Mouse (Mus musculus): Measurements from ENCODE around the gene Uncx. TPM values are rescaled to one million over a fixed set of nuclear protein-coding genes. Genes with fewer than 3 reads are reported as not detected.

Gene Uncx
- polyA plus RNA-seq, 1 experiment from 2014 or later: not detected

- no peak overlapping the region for H3K9ac ChIP-seq
- no peak for DNase-seq
- TF ChIP-seq CTCF (IDR thresholded peaks at IDR 0.05; ENCODE audit: low read depth): no peak
- H3K36me3 ChIP-seq (ENCODE audit: insufficient read depth): no peaks in the 10 kb centered on the region
- under 1% methylated on average over 68 of the region's 68 CpGs for WGBS
- H3K27ac ChIP-seq (ENCODE audit: low read depth): no peak overlapping the region
- H3K4me3 ChIP-seq (ENCODE audit: low read depth, low read length): no peak overlapping the region
- ATAC-seq (ENCODE audit: insufficient read depth): no peak
- no peaks in the 10 kb centered on the region for H3K4me1 ChIP-seq (ENCODE audit: insufficient read depth)
- H3K9me3 ChIP-seq (ENCODE audit: low read depth, low read length): no peaks in the 10 kb centered on the region
- H3K27me3 ChIP-seq (ENCODE audit: insufficient read depth, low read length): peaks cover 98% of the 10 kb centered on the region
- H3K4me2 ChIP-seq: no peak overlapping the region
Observed at GRCm38 (mm10) chr5:139546771-139547420, 3.6 kb downstream of the Uncx start.

- Histone ChIP-seq H3K27ac (ENCODE audit: low read depth) (no peak overlapping the region), H3K27me3 (ENCODE audit: insufficient read depth, low read length) (peaks cover 98% of the 10 kb centered on the region), H3K36me3 (ENCODE audit: insufficient read depth) (no peaks in the 10 kb centered on the region), H3K4me2 (no peak overlapping the region), H3K4me3 (ENCODE audit: low read depth, low read length) (no peak overlapping the region), H3K9ac (no peak overlapping the region), H3K4me1 (ENCODE audit: insufficient read depth) (no peaks in the 10 kb centered on the region), H3K9me3 (ENCODE audit: low read depth, low read length) (no peaks in the 10 kb centered on the region)
- 1% methylated on average over 49 of the region's 49 CpGs for WGBS
- DNase-seq (no peak), ATAC-seq (ENCODE audit: insufficient read depth) (no peak)
- TF ChIP-seq CTCF (IDR thresholded peaks at IDR 0.05; ENCODE audit: low read depth): no peak
Observed at GRCm38 (mm10) chr5:139547421-139547931, 4.2 kb downstream of the Uncx start.

GRCm38 (mm10) chr5:139553446-139554273 is 10.4 kb downstream of the Uncx start:
- no peak overlapping the region for H3K27ac ChIP-seq (ENCODE audit: low read depth)
- ATAC-seq (ENCODE audit: insufficient read depth): no peak
- H3K4me3 ChIP-seq (ENCODE audit: low read depth, low read length): 0 out of 2 replicates have a peak overlapping the region, but pooled peaks have one; percentile 2
- H3K9me3 ChIP-seq (ENCODE audit: low read depth, low read length): no peaks in the 10 kb centered on the region
- TF ChIP-seq CTCF (IDR thresholded peaks at IDR 0.05; ENCODE audit: low read depth): no peak
- no peaks in the 10 kb centered on the region for H3K36me3 ChIP-seq (ENCODE audit: insufficient read depth)
- WGBS: 2% methylated on average over 29 of the region's 29 CpGs
- H3K4me1 ChIP-seq (ENCODE audit: insufficient read depth): 0 out of 2 replicates have a peak, but pooled peaks cover 5% of the 10 kb centered on the region
- H3K27me3 ChIP-seq (ENCODE audit: insufficient read depth, low read length): peaks cover 98% of the 10 kb centered on the region
- DNase-seq: no peak
- no peak overlapping the region for H3K9ac ChIP-seq
- H3K4me2 ChIP-seq: no peak overlapping the region

DNA sequence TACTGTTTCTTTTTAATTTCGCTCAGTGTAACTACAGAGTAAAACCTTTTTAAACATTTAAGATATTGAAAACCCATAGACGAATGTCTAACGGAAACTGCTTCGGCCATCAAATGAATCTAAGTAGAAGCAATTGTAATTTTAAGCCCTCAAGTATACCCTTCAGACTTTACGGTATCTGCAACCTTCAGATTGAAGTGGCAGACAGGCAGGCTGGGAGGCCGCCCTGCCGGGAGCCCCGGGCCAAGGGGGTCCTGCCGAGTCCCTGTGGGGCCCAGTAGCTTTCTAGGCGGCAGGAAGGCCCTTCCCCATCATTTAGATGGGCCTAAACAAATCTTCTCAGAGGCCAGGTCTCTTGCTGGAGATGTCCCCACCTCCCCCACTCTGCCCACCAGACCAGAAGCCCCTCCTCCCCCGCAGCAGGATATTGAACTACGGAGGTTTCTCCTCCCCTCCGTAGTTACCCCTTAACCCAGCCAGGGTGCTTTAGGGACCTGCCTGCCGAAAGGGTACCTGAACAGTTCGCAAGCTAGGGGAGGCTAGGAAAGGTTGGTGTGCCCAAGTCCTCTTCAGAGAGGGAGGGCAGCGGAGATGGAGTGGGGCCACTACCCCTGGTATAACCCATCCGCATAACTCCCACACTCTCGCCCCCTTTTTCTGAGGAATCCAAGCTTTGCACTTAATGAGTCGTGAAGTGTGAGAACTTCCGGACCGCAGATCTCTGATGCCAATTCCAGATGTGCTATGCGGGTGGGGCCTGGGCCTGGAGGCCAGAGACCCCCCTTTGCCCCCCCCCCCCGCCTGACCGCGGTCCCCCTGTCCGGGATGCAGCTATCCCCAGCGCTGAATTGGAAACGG is 11.4 kb downstream of the Uncx start:
- H3K4me1 ChIP-seq (ENCODE audit: insufficient read depth): 0 out of 2 replicates have a peak, but pooled peaks cover 5% of the 10 kb centered on the region
- TF ChIP-seq CTCF (IDR thresholded peaks at IDR 0.05; ENCODE audit: low read depth): no peak
- DNase-seq (no peak), ATAC-seq (ENCODE audit: insufficient read depth) (no peak)
- no peak overlapping the region for H3K27ac ChIP-seq (ENCODE audit: low read depth)
- H3K4me3 ChIP-seq (ENCODE audit: low read depth, low read length): no peak overlapping the region
- no peaks in the 10 kb centered on the region for H3K9me3 ChIP-seq (ENCODE audit: low read depth, low read length)
- WGBS: 4% methylated on average over 28 of the region's 28 CpGs
- H3K36me3 ChIP-seq (ENCODE audit: insufficient read depth): no peaks in the 10 kb centered on the region
- peaks cover 98% of the 10 kb centered on the region for H3K27me3 ChIP-seq (ENCODE audit: insufficient read depth, low read length)
- no peak overlapping the region for H3K4me2 ChIP-seq
- H3K9ac ChIP-seq: no peak overlapping the region

- 5% methylated on average over 7 of the region's 7 CpGs for WGBS
- no peak overlapping the region for H3K4me2 ChIP-seq
- no peak for DNase-seq
Observed at GRCm38 (mm10) chr5:139555476-139556115, 12.3 kb downstream of the Uncx start.

DNA sequence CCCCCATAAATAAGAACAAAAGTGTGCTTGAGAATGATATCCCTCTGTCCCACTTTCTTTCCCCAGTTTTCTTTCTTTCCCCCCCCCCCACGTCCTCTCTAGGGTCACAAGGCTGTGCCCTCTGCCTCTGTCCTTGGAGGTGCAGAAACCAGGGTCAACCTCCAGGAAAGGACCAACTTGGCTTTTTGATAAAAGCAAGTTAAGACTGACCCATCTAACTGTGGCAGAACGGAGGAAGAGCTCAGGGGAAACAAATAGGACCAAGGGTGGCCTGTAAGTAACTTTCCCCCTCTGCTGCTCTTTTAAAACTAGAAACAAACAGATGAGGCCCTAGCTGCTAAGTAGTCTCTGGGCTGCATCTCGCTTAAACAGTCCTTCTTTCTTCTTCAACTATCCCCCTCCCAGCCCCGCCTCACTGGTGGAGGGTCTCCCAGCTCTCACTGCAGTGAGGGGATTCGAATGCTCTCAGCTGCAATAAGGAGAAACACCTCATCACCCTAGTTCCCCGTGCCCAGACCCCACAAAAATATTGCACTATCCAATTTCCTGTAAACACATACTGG is 12.9 kb downstream of the Uncx start:
- Histone ChIP-seq H3K4me2 (no peak overlapping the region), H3K9ac (no peak overlapping the region), H3K9me3 (ENCODE audit: low read depth, low read length) (no peaks in the 10 kb centered on the region), H3K4me1 (ENCODE audit: insufficient read depth) (0 out of 2 replicates have a peak, but pooled peaks cover 5% of the 10 kb centered on the region), H3K4me3 (ENCODE audit: low read depth, low read length) (no peak overlapping the region), H3K27me3 (ENCODE audit: insufficient read depth, low read length) (peaks cover 96% of the 10 kb centered on the region), H3K36me3 (ENCODE audit: insufficient read depth) (no peaks in the 10 kb centered on the region), H3K27ac (ENCODE audit: low read depth) (no peak overlapping the region)
- no peak for DNase-seq
- 8% methylated on average over 6 of the region's 6 CpGs for WGBS
- ATAC-seq (ENCODE audit: insufficient read depth): no peak
- TF ChIP-seq CTCF (IDR thresholded peaks at IDR 0.05; ENCODE audit: low read depth): no peak

More at GRCm38 (mm10) chr5:139555476-139556115, 12.3 kb downstream of the Uncx start:
- Histone ChIP-seq H3K4me3 (ENCODE audit: low read depth, low read length) (no peak overlapping the region), H3K9me3 (ENCODE audit: low read depth, low read length) (no peaks in the 10 kb centered on the region), H3K27me3 (ENCODE audit: insufficient read depth, low read length) (peaks cover 98% of the 10 kb centered on the region), H3K4me1 (ENCODE audit: insufficient read depth) (0 out of 2 replicates have a peak, but pooled peaks cover 5% of the 10 kb centered on the region), H3K36me3 (ENCODE audit: insufficient read depth) (no peaks in the 10 kb centered on the region), H3K27ac (ENCODE audit: low read depth) (no peak overlapping the region), H3K9ac (no peak overlapping the region)
- ATAC-seq (ENCODE audit: insufficient read depth): no peak
- TF ChIP-seq CTCF (IDR thresholded peaks at IDR 0.05; ENCODE audit: low read depth): no peak
